Mouse (Mus musculus): ENCODE measurements at regions not wholly inside any gene's neighbourhood (a gene's known extent, or its start where the extent isn't known, plus 50 kb on each side); places are given as distances from the start of the nearest gene placed in this dataset.

- TF ChIP-seq CTCF (IDR thresholded peaks at IDR 0.05; ENCODE audit: extremely low read depth, insufficient read depth, low read length) (no peak), POLR2A (IDR thresholded peaks at IDR 0.05; ENCODE audit: extremely low read depth, insufficient read depth, low read length) (no peak)
Observed at GRCm38 (mm10) chr6:118320021-118320525, 99.2 kb downstream of the Bms1 start.
